Mouse (Mus musculus) embryo, embryonic 10.5 days (tissue): Measurements from ENCODE around the gene Plgrkt.
"Not testable (repeated sequence)": the region's sequence is repeated elsewhere in the genome, so short reads cannot be mapped to it uniquely, and the experiment has no call there.

Source experiments
- DNase-seq: peaks from one replicate; pipeline ENCODE4 v3.0.0-alpha.2; 2015; ENCODE audit warnings: low spot score

Gene Plgrkt

GRCm38 (mm10) chr19:29366969-29367622 lies at the start of gene Plgrkt, which contains the start of gene Cd274:
Gene Plgrkt, minus strand, starts transcription at chr19:29367390.
Gene Cd274, plus strand, starts transcription at chr19:29367455.
- peak; percentile 76 for DNase-seq

GRCm38 (mm10) chr19:29416393-29416902 lies 49.3 kb upstream of the Plgrkt start:
- DNase-seq = no peak

GRCm38 (mm10) chr19:29414917-29415316 lies 47.7 kb upstream of the Plgrkt start:
- not testable (repeated sequence) for DNase-seq

GRCm38 (mm10) chr19:29414513-29414912 lies 47.3 kb upstream of the Plgrkt start:
- no peak for DNase-seq

GRCm38 (mm10) chr19:29412476-29413420 lies 45.6 kb upstream of the Plgrkt start:
- peak; percentile 36 for DNase-seq

- DNase-seq = no peak
These were observed 43.4 kb upstream of the Plgrkt start, which contains the start of gene Pdcd1lg2 for GRCm38 (mm10) chr19:29410619-29411018. Gene Pdcd1lg2, plus strand, starts transcription at chr19:29410919.

GRCm38 (mm10) chr19:29406042-29407017 lies 39.1 kb upstream of the Plgrkt start:
- DNase-seq = no peak

- DNase-seq = no peak
These were observed 38.2 kb upstream of the Plgrkt start for GRCm38 (mm10) chr19:29405388-29405787.

- DNase-seq = no peak
These were observed 36.1 kb upstream of the Plgrkt start for GRCm38 (mm10) chr19:29403251-29403650.

- no peak for DNase-seq
These were observed 35.4 kb upstream of the Plgrkt start for GRCm38 (mm10) chr19:29402621-29403020.

GRCm38 (mm10) chr19:29400466-29400865 lies 33.3 kb upstream of the Plgrkt start:
- DNase-seq = no peak

GRCm38 (mm10) chr19:29399786-29400185 lies 32.6 kb upstream of the Plgrkt start:
- DNase-seq = no peak

- DNase-seq = no peak
These were observed 29.2 kb upstream of the Plgrkt start for GRCm38 (mm10) chr19:29396353-29396752.

GRCm38 (mm10) chr19:29394721-29395120 lies 27.5 kb upstream of the Plgrkt start:
- no peak for DNase-seq

- no peak for DNase-seq
These were observed 26.1 kb upstream of the Plgrkt start for GRCm38 (mm10) chr19:29393333-29393732.

GRCm38 (mm10) chr19:29391279-29391678 lies 24.1 kb upstream of the Plgrkt start:
- DNase-seq = no peak

GRCm38 (mm10) chr19:29390483-29390882 lies 23.3 kb upstream of the Plgrkt start:
- no peak for DNase-seq

GRCm38 (mm10) chr19:29388818-29389217 lies 21.6 kb upstream of the Plgrkt start:
- DNase-seq = no peak

- DNase-seq = no peak
These were observed 18.6 kb upstream of the Plgrkt start for GRCm38 (mm10) chr19:29385822-29386221.

GRCm38 (mm10) chr19:29384994-29385393 lies 17.8 kb upstream of the Plgrkt start:
- DNase-seq = no peak

GRCm38 (mm10) chr19:29384412-29384811 lies 17.2 kb upstream of the Plgrkt start:
- no peak for DNase-seq

- no peak for DNase-seq
These were observed 16.2 kb upstream of the Plgrkt start for GRCm38 (mm10) chr19:29383368-29383767.
